Mouse (Mus musculus) lung, embryonic 14.5 days (tissue): ENCODE results near the gene Ccdc38. TPM values are rescaled to one million over a fixed set of nuclear protein-coding genes. Genes with fewer than 3 reads are reported as not detected.

Source experiments
- ATAC-seq: fragments of 200-750 bp; cut with Nextera tagmentation; 2 replicates; pipeline ENCODE4 v1.8.0; 2017; ENCODE audit warnings: mild to moderate bottlenecking, moderate TSS enrichment, moderate library complexity; ENCODE audit not compliant: insufficient read depth
- DNase-seq: peaks from one replicate; pipeline ENCODE4 v3.0.0-alpha.2; 2015
- H3K27ac ChIP-seq: fragments of 300-500 bp; sonication (generic); 2 replicates; pipeline ENCODE4 v1.5.1; 2014; ENCODE audit warnings: low read depth, mild to moderate bottlenecking, moderate library complexity
- H3K27me3 ChIP-seq: fragments of 300-500 bp; sonication (generic); 2 replicates; pipeline ENCODE4 v1.6.1; 2014; ENCODE audit warnings: low read length, control low read depth; ENCODE audit not compliant: insufficient read depth
- H3K36me3 ChIP-seq: fragments of 300-500 bp; sonication (generic); 2 replicates; pipeline ENCODE4 v1.6.1; 2014; ENCODE audit warnings: control low read depth; ENCODE audit not compliant: insufficient read depth
- H3K4me1 ChIP-seq: fragments of 300-500 bp; sonication (generic); 2 replicates; pipeline ENCODE4 v1.6.1; 2014; ENCODE audit warnings: antibody characterized with exemption, control low read depth; ENCODE audit not compliant: insufficient read depth
- H3K4me2 ChIP-seq: fragments of 300-500 bp; sonication (generic); 2 replicates; pipeline ENCODE4 v1.6.1; 2014; ENCODE audit warnings: mild to moderate bottlenecking
- H3K4me3 ChIP-seq: fragments of 300-500 bp; sonication (generic); 2 replicates; pipeline ENCODE4 v1.5.1; 2014; ENCODE audit warnings: low read depth, low read length
- H3K9ac ChIP-seq: fragments of 300-500 bp; sonication (generic); 2 replicates; pipeline ENCODE4 v1.6.1; 2014
- H3K9me3 ChIP-seq: fragments of 300-500 bp; sonication (generic); 2 replicates; pipeline ENCODE4 v1.6.1; 2016; ENCODE audit warnings: low read depth, low read length, control low read depth
- CTCF ChIP-seq: IDR thresholded peaks from 2 replicates; pipeline ENCODE4 v1.5.1; 2016; ENCODE audit warnings: antibody characterized with exemption, low read depth
- WGBS: fragments of 180-500 bp; shearing (Covaris S2); extraction: QIAGEN DNeasy Blood & Tissue Kit; methylation state at CpG from one replicate; pipeline ENCODE4 v1.1.7; 2014; 5-methylcytosine and 5-hydroxymethylcytosine counted together
- polyA plus RNA-seq: library from polyadenylated mRNA; unstranded; fragments of >200 nt; fragmentation: Nextera tagmentation; extraction: Ambion mirVana; gene quantifications from 2 replicates; pipeline ENCODE4 v1.2.1, GENCODE M21; 2014

Ccdc38 gene
- polyA plus RNA-seq, 1 experiment from 2014 or later, result 0.76 TPM

DNA sequence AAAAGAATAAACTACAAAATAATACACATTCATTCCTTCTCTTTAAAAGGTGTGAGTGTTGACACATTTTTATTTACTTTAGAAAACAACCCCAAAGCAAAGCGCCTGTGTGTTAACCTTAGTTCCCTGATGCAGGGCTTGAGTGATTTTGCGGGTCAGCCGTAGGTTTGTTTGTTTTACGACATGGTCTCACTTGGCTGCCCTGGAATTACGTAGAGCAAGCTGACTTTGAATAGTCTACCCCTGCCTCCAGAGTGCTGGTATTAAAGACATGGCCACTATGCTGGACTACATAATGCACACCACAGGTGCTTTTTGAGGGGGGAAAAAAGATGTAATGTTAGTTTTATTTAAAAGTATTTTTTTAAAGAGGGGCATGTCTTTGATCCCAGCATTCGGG lies 1.6 kb upstream of the Ccdc38 start:
- Histone ChIP-seq H3K27me3 (peaks cover 4% of the 10 kb centered on the region; the same call in 1 of the 2 replicates), H3K4me3 (no peak overlapping the region), H3K4me1 (no peaks in the 10 kb centered on the region), H3K4me2 (no peak overlapping the region), H3K36me3 (no peaks in the 10 kb centered on the region), H3K27ac (no peak overlapping the region), H3K9me3 (no peaks in the 10 kb centered on the region), H3K9ac (no peak overlapping the region)
- WGBS, result 38% methylated on average over 6 of the region's 6 CpGs
- ATAC-seq, result no peak
- no peak for TF ChIP-seq CTCF
- DNase-seq, result no peak

DNA sequence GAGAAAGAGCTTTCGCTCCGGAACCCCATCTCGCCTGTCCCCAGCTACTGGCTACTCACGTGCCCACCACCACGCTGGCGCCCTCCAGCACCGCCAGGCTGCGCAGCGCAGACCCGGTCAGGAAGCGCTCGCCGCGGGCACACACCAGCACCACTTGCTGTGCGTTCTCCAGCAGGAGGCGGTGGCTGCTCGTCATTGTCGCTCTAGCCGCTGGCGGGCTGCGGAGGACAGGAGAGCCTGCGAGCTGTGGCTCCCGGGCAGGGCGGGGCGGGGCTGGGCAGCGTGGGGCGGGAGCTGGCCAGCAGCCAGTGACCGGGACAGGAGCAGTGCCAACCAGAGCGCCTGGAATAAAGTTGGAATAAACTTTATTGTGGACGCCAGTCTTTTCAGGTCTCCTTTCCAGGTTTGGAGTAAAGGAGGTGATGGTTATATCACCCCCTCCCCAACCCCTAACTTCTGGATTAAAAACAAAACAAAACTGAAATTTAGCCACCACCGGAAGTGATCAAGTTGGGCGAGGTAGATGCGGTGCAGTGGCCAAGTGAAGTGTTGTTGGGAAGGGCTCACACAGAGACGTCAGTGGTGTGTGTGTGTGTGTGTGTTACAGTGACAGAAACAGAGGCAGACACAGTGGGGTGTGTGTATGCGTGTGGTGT lies 529 bp upstream of the Ccdc38 start, which contains the start of gene Amdhd1:
Gene Amdhd1 (minus strand): TSS at position 259 of the 656 bp plus-strand sequence.
- Histone ChIP-seq H3K9me3 (no peaks in the 10 kb centered on the region), H3K4me2 (peak within 1 kb of the TSS; percentile 71), H3K27me3 (no peaks in the 10 kb centered on the region), H3K27ac (no peak within 1 kb of the TSS), H3K4me3 (peak within 1 kb of the TSS; percentile 37), H3K9ac (0 out of 2 replicates have a peak within 1 kb of the TSS, but pooled peaks have one; percentile 40), H3K4me1 (no peaks in the 10 kb centered on the region), H3K36me3 (no peaks in the 10 kb centered on the region)
- ATAC-seq (peak; percentile 95), DNase-seq (peak; percentile 92)
- WGBS, result 2% methylated on average over 35 of the region's 35 CpGs
- peak; percentile 85 for TF ChIP-seq CTCF

DNA sequence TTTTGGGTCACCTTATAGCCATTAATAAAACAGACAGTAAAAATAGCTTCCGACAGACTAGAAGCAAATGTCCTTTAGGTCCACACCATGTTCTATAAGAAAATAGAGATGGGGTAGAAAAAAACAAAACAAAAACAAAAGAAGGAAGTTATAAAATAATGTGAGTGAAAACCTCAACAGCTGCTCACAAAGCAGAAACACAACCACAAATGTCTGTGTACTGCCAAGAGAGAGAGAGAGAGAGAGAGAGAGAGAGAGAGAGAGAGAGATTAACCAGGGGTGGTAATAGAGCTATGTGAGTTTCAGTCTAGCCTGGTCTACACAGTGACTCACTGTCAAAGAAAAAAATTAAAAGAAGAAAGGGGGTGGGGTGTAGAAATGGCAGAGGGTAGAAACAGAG lies 1.2 kb downstream of the Ccdc38 start:
- H3K4me1 ChIP-seq, result no peaks in the 10 kb centered on the region
- 57% methylated on average over 1 of the region's 1 CpGs for WGBS
- H3K9me3 ChIP-seq, result no peaks in the 10 kb centered on the region
- no peak overlapping the region for H3K27ac ChIP-seq
- no peak overlapping the region for H3K4me2 ChIP-seq
- H3K27me3 ChIP-seq, result no peaks in the 10 kb centered on the region
- H3K36me3 ChIP-seq, result no peaks in the 10 kb centered on the region
- H3K9ac ChIP-seq, result no peak overlapping the region
- no peak for TF ChIP-seq CTCF
- ATAC-seq (no peak), DNase-seq (no peak)
- H3K4me3 ChIP-seq, result no peak overlapping the region

DNA sequence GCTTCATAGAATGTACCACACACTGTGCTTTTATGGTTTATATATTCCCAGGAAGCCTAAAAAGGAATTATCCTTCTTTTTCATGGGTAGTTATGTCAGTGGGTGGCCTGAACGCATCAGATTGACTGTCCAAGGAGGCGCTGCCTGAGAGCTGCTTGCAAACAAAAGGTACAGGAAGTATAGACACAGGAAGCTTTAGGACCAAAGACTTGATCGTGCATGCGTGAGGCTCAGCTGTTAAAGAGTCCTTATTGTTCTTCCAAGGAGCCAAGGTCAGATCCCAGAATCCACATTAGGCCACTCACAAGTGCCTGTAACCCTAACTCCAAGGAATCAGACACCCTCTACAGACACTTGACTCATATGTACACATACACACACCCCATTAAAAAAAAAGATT lies 1.9 kb downstream of the Ccdc38 start:
- Histone ChIP-seq H3K27ac (no peak overlapping the region), H3K27me3 (no peaks in the 10 kb centered on the region), H3K36me3 (no peaks in the 10 kb centered on the region), H3K4me2 (no peak overlapping the region), H3K4me1 (no peaks in the 10 kb centered on the region), H3K9ac (no peak overlapping the region), H3K4me3 (no peak overlapping the region), H3K9me3 (no peaks in the 10 kb centered on the region)
- no peak for ATAC-seq
- no peak for DNase-seq
- WGBS, result 34% methylated on average over 4 of the region's 4 CpGs
- TF ChIP-seq CTCF, result no peak

DNA sequence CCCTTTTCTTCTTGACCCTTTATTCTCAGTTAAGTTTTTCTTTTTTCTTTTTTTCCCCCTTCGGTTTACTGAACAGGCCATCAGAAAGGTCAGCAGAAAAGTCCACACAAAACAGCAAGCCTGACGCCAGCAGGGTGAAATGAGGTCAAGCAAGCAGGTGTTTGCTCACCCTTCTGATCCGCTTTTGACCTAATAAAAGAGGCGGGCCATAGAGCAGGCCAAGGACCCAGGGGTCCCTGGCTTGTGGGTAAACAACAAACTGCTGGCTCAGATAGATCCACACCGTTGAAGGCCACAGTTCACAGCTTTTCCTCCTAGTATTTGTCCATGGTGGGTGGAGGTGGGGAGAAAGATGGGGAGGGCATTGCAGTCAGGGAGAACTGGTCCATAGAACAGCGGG lies 2.7 kb downstream of the Ccdc38 start:
- WGBS, result 47% methylated on average over 6 of the region's 6 CpGs
- no peak for TF ChIP-seq CTCF
- Histone ChIP-seq H3K27me3 (no peaks in the 10 kb centered on the region), H3K4me3 (no peak overlapping the region), H3K9ac (no peak overlapping the region), H3K9me3 (no peaks in the 10 kb centered on the region), H3K27ac (no peak overlapping the region), H3K36me3 (no peaks in the 10 kb centered on the region), H3K4me1 (no peaks in the 10 kb centered on the region), H3K4me2 (no peak overlapping the region)
- ATAC-seq (no peak), DNase-seq (no peak)

DNA sequence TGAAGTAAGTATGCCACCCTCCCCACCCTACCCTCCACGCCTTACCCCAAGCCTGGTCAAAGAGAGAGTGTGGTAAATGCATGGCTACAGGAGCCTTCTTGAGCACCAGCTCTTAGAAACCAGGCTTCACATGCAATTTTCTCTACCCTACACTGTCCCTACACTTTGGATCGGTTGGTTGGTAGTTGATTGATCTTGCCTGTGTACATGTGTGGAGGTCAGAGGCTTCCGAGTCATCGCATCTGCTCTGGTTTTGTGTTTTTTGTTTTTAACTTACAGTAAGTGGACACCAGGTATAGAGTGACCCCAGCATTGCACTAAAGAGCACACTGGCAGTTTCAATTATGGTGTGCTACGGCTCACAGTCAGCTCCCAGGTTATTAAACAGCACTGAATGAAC lies 3.7 kb downstream of the Ccdc38 start:
- H3K9ac ChIP-seq, result no peak overlapping the region
- H3K27ac ChIP-seq, result no peak overlapping the region
- no peaks in the 10 kb centered on the region for H3K9me3 ChIP-seq
- H3K27me3 ChIP-seq, result no peaks in the 10 kb centered on the region
- H3K4me3 ChIP-seq, result no peak overlapping the region
- ATAC-seq (no peak), DNase-seq (no peak)
- TF ChIP-seq CTCF, result no peak
- H3K4me2 ChIP-seq, result no peak overlapping the region
- WGBS, result 59% methylated on average over 5 of the region's 5 CpGs
- no peaks in the 10 kb centered on the region for H3K4me1 ChIP-seq
- H3K36me3 ChIP-seq, result no peaks in the 10 kb centered on the region

DNA sequence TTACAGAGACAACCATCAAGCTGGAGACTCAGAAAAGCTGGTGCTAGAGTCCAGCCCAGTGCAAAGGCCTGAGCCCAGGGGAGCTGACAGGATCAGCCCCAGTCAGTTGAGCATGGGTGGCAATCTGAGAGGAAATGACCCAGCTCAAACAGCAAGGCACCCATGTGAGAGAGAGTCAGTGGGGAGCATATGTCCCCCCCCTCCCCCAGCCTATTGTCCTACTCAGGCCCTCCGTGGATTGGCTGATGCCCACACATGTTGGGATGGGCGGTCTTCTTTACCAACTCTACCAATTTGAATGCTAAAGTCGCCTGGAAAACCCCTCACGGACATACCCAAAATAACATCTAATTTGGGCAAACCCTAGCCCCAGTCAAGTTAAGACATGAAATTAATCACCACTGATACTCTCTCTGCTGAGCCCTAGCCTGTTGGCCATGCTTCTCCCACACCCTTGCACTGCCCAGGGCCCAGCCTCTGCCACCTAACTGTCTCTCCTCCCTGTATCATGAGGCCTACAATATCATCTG lies 7.4 kb downstream of the Ccdc38 start:
- Histone ChIP-seq H3K4me3 (no peak overlapping the region), H3K9ac (no peak overlapping the region), H3K36me3 (no peaks in the 10 kb centered on the region), H3K27ac (no peak overlapping the region), H3K4me2 (no peak overlapping the region), H3K27me3 (no peaks in the 10 kb centered on the region), H3K9me3 (no peaks in the 10 kb centered on the region), H3K4me1 (no peaks in the 10 kb centered on the region)
- TF ChIP-seq CTCF, result no peak
- ATAC-seq, result no peak
- DNase-seq, result no peak
- WGBS, result 90% methylated on average over 4 of the region's 4 CpGs
